Mouse (Mus musculus): ENCODE results near the gene Rasal2. TPM values are rescaled to one million over a fixed set of nuclear protein-coding genes. Genes with fewer than 3 reads are reported as not detected.
A peak's percentile ranks its signal among the peaks of the same experiment; 100 is the strongest.

Gene Rasal2
- polyA plus RNA-seq, 1 experiment from 2014 or later, result 9.1 TPM

DNA sequence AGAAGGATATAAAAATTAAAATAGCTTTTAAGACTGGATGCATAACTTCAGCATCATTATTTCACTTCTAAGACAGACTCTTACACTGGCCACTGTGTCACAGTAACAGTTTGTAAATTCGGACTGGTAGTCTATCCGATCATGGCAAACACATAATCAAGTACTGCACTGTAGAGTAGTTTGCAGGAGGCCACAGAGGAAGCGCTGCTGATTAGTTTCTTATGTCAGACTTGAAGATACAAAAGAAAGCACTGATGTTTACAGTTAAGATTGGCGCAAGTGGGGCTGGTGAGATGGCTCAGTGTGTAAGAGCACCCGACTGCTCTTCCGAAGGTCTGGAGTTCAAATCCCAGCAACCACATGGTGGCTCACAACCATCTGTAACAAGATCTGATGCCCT lies 187.4 kb downstream of the Rasal2 start:
- Histone ChIP-seq H3K4me1 (no peaks in the 10 kb centered on the region), H3K9me3 (no peaks in the 10 kb centered on the region), H3K4me3 (replicated peaks) (no peak overlapping the region), H3K4me2 (no peak overlapping the region), H3K27me3 (replicated peaks) (no peaks in the 10 kb centered on the region), H3K36me3 (no peaks in the 10 kb centered on the region), H3K9ac (no peak overlapping the region), H3K27ac (no peak overlapping the region)
- WGBS, result 90% methylated on average over 6 of the region's 6 CpGs
- ATAC-seq (ENCODE audit: insufficient read depth, low FRiP score, low read depth), result no peak

DNA sequence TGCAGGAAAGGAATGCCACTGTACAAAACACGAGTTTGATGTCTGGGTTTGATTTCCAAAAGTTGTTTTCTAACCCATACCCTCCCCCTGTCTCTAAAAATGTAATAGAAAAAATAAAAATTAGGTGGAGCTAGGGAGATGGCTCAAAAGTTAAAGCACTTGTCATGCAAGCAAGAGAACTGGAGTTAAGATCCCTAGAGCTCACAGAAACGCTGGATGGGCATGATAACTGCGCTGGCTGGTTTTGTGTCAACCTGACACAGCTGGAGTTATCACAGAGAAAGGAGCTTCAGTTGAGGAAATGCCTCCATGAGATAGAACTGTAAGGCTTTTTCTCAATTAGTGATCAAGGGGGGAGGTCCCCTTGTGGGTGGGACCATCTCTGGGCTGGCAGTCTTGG lies 191.5 kb downstream of the Rasal2 start:
- H3K9me3 ChIP-seq, result no peaks in the 10 kb centered on the region
- no peak overlapping the region for H3K27ac ChIP-seq
- no peaks in the 10 kb centered on the region for H3K36me3 ChIP-seq
- H3K9ac ChIP-seq, result no peak overlapping the region
- no peaks in the 10 kb centered on the region for H3K4me1 ChIP-seq
- ATAC-seq (ENCODE audit: insufficient read depth, low FRiP score, low read depth), result no peak
- H3K4me2 ChIP-seq, result no peak overlapping the region
- no peaks in the 10 kb centered on the region for H3K27me3 ChIP-seq (replicated peaks)
- no peak overlapping the region for H3K4me3 ChIP-seq (replicated peaks)
- WGBS, result 84% methylated on average over 3 of the region's 3 CpGs

DNA sequence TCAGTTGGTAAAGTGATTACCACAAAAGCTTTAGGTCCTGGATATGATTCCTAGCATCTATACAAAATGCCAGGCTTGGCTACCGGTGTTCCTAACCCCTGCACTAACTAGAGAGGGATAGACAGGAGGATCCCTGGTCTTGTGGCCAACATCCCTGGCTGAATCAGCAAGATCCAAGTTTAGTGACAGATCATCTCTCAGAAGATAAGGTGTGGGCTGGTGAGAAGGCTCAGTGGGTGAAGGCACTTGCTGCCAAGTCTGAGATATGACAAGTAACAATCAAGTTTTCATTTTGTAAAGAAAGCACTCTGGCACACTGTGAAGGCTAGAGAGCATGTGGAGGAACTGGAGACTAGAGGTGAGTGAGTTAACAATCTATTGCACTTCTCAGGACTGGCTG lies 191.9 kb downstream of the Rasal2 start:
- 100% methylated on average over 1 of the region's 1 CpGs for WGBS
- H3K9me3 ChIP-seq, result no peaks in the 10 kb centered on the region
- no peaks in the 10 kb centered on the region for H3K36me3 ChIP-seq
- no peaks in the 10 kb centered on the region for H3K4me1 ChIP-seq
- no peak overlapping the region for H3K9ac ChIP-seq
- no peak overlapping the region for H3K4me3 ChIP-seq (replicated peaks)
- ATAC-seq (ENCODE audit: insufficient read depth, low FRiP score, low read depth), result no peak
- H3K27ac ChIP-seq, result no peak overlapping the region
- H3K27me3 ChIP-seq (replicated peaks), result no peaks in the 10 kb centered on the region
- no peak overlapping the region for H3K4me2 ChIP-seq

DNA sequence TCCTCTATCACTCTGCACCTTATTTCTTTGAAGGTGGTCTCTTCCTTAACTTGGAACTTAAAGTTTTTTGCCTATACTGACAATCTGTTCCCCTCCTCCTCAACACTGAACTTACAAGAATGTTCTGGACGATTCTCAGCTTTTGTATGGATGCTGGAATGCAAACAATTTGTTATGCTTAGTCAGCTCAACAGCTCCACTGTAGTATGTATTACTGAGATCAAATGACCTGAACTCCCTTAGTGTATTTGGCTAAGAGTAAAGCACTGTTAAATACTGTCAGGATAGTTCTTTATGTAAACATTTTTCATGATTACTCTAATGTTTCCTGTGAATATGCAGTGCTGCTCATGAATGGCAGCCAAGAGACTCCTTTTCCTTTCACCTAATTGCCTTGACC lies 203.6 kb downstream of the Rasal2 start:
- no peaks in the 10 kb centered on the region for H3K36me3 ChIP-seq
- H3K9ac ChIP-seq, result no peak overlapping the region
- 0 out of 2 replicates have a peak, but pooled peaks cover 7% of the 10 kb centered on the region for H3K4me1 ChIP-seq
- H3K4me2 ChIP-seq, result no peak overlapping the region
- no peak for ATAC-seq (ENCODE audit: insufficient read depth, low FRiP score, low read depth)
- WGBS, result 3% methylated on average over 1 of the region's 1 CpGs
- no peak overlapping the region for H3K4me3 ChIP-seq (replicated peaks)
- H3K27me3 ChIP-seq (replicated peaks), result no peaks in the 10 kb centered on the region
- H3K9me3 ChIP-seq, result no peaks in the 10 kb centered on the region; the same call in 1 of the 2 replicates
- no peak overlapping the region for H3K27ac ChIP-seq

DNA sequence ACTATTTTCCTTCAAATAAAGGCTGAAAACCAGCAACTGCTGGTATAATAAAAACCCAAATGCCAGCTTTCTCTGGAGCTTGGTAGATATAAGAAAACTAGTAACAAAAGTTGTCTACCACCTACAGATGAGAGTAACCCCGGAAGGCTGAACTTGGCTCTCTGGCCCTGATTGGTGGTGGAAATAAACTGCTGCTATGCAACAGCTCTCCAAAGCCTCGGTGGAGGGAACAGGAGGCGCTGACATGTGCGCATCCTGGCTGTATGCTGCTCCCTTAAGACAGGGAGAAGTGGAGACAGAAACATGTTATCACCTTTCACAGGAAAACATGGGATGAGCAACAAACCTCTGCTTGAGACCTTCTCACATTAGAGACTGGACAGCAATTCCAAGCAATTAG lies 206.7 kb downstream of the Rasal2 start:
- Histone ChIP-seq H3K27ac (no peak overlapping the region), H3K27me3 (replicated peaks) (no peaks in the 10 kb centered on the region), H3K36me3 (no peaks in the 10 kb centered on the region), H3K9ac (no peak overlapping the region), H3K4me3 (replicated peaks) (no peak overlapping the region), H3K9me3 (no peaks in the 10 kb centered on the region), H3K4me2 (no peak overlapping the region), H3K4me1 (0 out of 2 replicates have a peak, but pooled peaks cover 7% of the 10 kb centered on the region)
- no peak for ATAC-seq (ENCODE audit: insufficient read depth, low FRiP score, low read depth)
- 81% methylated on average over 4 of the region's 4 CpGs for WGBS

DNA sequence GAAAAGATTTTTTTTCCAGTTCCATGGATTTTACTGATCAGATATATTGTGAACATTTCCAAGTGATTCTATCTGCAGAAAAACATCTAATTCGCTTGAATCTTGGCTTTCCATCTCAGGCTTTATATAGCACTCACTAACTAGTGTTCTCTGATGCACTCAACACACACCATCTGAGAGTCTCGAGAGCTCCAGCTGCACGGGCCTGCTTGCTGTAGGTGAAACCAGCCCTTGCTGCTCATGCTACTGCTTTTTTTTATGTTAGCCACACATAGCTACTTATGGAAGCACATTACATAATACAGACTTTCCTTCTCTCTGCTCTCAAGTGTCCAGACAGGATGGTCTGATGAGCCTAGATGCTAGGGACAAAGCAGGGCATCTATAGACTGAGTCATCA lies 229.4 kb downstream of the Rasal2 start:
- Histone ChIP-seq H3K4me3 (replicated peaks) (no peak overlapping the region), H3K9me3 (no peaks in the 10 kb centered on the region), H3K4me1 (no peaks in the 10 kb centered on the region), H3K27ac (no peak overlapping the region), H3K27me3 (replicated peaks) (no peaks in the 10 kb centered on the region), H3K36me3 (no peaks in the 10 kb centered on the region), H3K9ac (no peak overlapping the region), H3K4me2 (no peak overlapping the region)
- no peak for ATAC-seq (ENCODE audit: insufficient read depth, low FRiP score, low read depth)
- WGBS, result 66% methylated on average over 3 of the region's 3 CpGs

DNA sequence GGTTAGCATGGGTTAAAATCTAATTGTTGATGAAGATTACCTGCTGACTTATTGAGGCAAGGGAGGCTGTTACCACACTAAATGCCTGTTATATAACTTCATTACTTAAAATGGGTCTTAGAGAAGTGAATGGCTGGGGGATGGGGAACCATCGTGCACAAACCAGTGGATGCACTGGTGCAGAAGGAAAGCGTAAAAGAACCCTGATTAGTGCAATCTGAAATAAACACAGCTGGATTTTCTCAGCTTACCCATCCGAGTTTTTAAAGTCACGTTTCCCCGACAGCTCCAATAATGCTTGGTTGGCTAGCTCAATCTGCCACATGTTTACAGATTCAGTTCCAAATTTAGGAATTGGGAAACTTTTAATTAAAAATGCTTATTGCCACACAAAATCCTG lies 230.0 kb downstream of the Rasal2 start:
- Histone ChIP-seq H3K4me3 (replicated peaks) (no peak overlapping the region), H3K9me3 (no peaks in the 10 kb centered on the region), H3K4me2 (no peak overlapping the region), H3K27ac (no peak overlapping the region), H3K36me3 (no peaks in the 10 kb centered on the region), H3K4me1 (no peaks in the 10 kb centered on the region), H3K9ac (no peak overlapping the region), H3K27me3 (replicated peaks) (no peaks in the 10 kb centered on the region)
- 42% methylated on average over 5 of the region's 5 CpGs for WGBS
- ATAC-seq (ENCODE audit: insufficient read depth, low FRiP score, low read depth), result no peak

DNA sequence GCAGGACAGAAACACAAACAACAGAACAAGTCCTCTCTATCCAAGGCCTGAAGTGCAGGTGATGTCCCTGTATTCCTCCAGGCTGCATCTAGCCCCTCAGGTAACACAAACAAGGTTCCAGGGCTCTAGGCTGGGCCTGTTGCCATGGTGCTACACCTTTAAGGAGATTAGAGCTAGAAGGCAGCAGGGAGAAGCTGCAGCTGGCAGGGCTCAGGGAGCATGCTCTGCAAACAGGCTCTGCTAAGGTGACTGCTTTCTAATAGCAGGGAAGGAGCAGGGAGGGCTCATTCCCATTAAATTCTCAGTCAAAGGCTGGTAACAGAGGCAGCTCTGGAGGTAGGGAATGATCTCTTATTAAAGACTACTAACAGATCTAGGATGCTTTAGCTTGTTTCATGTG lies 231.3 kb downstream of the Rasal2 start:
- Histone ChIP-seq H3K36me3 (no peaks in the 10 kb centered on the region), H3K4me2 (no peak overlapping the region), H3K27ac (no peak overlapping the region), H3K9me3 (no peaks in the 10 kb centered on the region), H3K4me3 (replicated peaks) (no peak overlapping the region), H3K4me1 (no peaks in the 10 kb centered on the region), H3K27me3 (replicated peaks) (no peaks in the 10 kb centered on the region), H3K9ac (no peak overlapping the region)
- peak; percentile 39; the same call in 1 of the 2 replicates for ATAC-seq (ENCODE audit: insufficient read depth, low FRiP score, low read depth)

DNA sequence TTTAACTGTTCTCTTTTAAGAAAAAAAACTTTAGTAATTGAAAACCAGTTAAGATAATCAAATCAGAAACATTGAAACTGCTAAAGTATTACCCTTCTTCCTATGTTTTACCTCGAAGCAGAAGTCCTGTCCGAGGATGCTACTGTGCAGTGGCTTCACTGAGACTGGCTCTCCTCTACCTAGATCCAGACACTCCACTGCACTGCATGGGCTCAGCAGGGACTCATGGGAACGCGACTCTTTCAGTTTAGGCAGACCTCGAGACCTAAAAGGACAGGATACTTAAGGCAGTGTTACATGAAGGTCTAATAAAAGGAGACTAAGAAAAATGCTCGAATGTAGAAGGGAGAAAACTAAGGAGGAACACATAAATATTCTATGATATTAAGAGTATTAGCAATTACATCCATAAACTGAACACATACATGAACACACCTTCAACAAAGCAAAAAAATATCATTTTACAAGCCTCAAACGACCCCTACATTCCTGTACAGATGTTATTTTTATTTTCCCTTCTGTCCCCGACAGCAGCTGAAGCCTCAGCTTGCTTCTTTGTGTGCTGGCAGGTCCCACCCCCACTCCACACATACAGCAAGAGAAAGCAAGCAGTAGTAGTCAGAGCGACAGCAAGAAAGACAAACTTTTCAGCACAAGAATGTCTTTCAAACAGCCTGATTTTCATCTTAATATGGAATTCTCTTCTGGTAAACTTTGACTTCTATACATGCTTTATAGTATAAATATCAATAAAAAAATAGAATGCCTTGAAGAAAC lies 233.2 kb downstream of the Rasal2 start:
- H3K4me3 ChIP-seq (replicated peaks), result no peak overlapping the region
- 49% methylated on average over 9 of the region's 9 CpGs for WGBS
- ATAC-seq (ENCODE audit: insufficient read depth, low FRiP score, low read depth), result no peak
- H3K36me3 ChIP-seq, result no peaks in the 10 kb centered on the region
- H3K9ac ChIP-seq, result no peak overlapping the region
- H3K9me3 ChIP-seq, result no peaks in the 10 kb centered on the region
- H3K27ac ChIP-seq, result no peak overlapping the region
- no peaks in the 10 kb centered on the region for H3K4me1 ChIP-seq
- no peaks in the 10 kb centered on the region for H3K27me3 ChIP-seq (replicated peaks)
- H3K4me2 ChIP-seq, result no peak overlapping the region

DNA sequence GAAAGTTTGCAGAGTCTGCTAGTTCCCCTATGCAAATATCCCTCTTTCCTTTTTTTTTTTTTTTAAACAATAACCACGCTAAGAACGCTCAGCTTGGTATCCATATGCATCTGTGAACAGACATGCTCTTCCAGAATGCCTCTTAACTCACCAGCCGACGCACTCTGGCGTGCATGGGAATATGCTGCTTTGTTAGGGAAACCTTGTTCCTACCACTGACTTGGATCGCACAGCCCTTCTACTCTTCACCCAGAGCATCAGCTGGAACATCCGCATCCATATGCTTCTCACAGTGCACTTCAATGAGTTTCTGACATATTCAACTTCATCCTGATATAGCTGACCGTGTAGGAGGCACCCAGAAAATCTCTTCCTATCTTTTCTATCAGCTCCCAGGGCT lies 243.1 kb downstream of the Rasal2 start:
- Histone ChIP-seq H3K4me3 (replicated peaks) (no peak overlapping the region), H3K27me3 (replicated peaks) (no peaks in the 10 kb centered on the region), H3K27ac (no peak overlapping the region), H3K36me3 (no peaks in the 10 kb centered on the region), H3K9me3 (no peaks in the 10 kb centered on the region), H3K4me1 (no peaks in the 10 kb centered on the region), H3K9ac (no peak overlapping the region), H3K4me2 (no peak overlapping the region)
- WGBS, result 88% methylated on average over 8 of the region's 8 CpGs
- no peak for ATAC-seq (ENCODE audit: insufficient read depth, low FRiP score, low read depth)

DNA sequence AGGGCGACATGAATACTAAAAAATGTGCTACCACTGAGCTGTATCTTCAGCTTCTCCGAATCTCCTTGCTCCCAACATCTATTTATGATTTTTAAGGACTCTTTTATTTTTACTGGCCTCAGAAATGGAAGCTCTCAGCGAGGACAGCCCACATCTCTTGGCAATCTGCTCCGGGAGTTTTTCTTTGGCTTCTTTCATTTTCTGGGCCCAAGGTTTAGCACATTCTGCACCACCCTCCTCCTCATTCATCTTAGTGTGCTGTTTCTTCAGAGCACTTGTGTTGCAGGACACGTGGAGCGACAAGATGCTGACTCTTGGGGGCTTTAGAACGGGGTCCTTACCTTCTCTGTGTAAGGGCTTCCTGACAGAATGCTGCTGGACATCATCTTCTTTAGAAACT lies 243.5 kb downstream of the Rasal2 start:
- Histone ChIP-seq H3K4me2 (no peak overlapping the region), H3K27me3 (replicated peaks) (no peaks in the 10 kb centered on the region), H3K9ac (no peak overlapping the region), H3K9me3 (no peaks in the 10 kb centered on the region), H3K4me1 (no peaks in the 10 kb centered on the region), H3K36me3 (no peaks in the 10 kb centered on the region), H3K27ac (no peak overlapping the region), H3K4me3 (replicated peaks) (no peak overlapping the region)
- 87% methylated on average over 7 of the region's 7 CpGs for WGBS
- no peak for ATAC-seq (ENCODE audit: insufficient read depth, low FRiP score, low read depth)

DNA sequence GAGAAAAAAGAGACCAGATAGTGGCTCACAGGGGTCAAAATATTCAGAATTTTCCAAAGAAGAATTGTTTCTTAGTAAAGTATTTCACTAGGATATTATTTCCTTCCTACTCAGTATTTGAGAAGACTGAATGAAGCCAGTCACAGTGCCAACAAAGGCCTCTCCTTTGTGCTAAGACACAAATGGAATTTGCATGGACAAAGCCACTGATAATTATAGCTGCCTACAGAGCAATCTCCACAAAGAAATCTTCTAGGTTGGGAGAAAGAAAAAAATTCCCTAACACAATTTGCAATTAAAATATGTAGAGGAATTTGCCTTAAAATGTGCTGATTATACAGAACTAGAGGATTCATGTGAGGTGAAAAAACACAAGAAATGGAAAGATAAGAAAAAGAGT lies 258.6 kb downstream of the Rasal2 start:
- no peak for ATAC-seq (ENCODE audit: insufficient read depth, low FRiP score, low read depth)
- no peak overlapping the region for H3K27ac ChIP-seq

DNA sequence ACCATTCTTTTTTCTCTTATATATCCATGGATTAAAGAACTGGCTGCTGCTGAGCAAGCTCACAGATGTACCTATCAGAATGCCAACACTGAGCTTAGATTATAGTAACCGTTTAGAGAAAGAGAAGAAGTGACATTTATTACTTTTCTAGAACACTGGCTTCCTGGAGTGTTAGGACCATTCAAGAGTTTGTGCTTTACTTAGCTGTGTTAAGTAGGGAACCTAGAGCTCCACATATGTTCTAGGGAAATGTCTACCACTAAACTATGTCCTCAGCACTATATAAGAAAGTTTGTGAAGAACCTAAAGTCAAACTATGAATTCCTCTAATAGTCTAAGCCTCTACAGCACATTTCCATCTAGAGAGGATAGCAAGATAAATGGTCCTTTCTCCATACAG lies 262.3 kb downstream of the Rasal2 start:
- H3K9ac ChIP-seq, result no peak overlapping the region
- no peaks in the 10 kb centered on the region for H3K27me3 ChIP-seq (replicated peaks)
- H3K9me3 ChIP-seq, result no peaks in the 10 kb centered on the region
- H3K36me3 ChIP-seq, result no peaks in the 10 kb centered on the region
- no peak overlapping the region for H3K27ac ChIP-seq
- no peak overlapping the region for H3K4me2 ChIP-seq
- H3K4me1 ChIP-seq, result no peaks in the 10 kb centered on the region
- no peak overlapping the region for H3K4me3 ChIP-seq (replicated peaks)
- WGBS, result 80% methylated on average over 1 of the region's 1 CpGs
- ATAC-seq (ENCODE audit: insufficient read depth, low FRiP score, low read depth), result no peak

More for the DNA sequence above, 258.6 kb downstream of the Rasal2 start:
- no peak overlapping the region for H3K4me2 ChIP-seq
- no peak overlapping the region for H3K4me3 ChIP-seq (replicated peaks)
- H3K4me1 ChIP-seq, result no peaks in the 10 kb centered on the region
- H3K9me3 ChIP-seq, result no peaks in the 10 kb centered on the region
- H3K27me3 ChIP-seq (replicated peaks), result no peaks in the 10 kb centered on the region
- no peak overlapping the region for H3K9ac ChIP-seq
- no peaks in the 10 kb centered on the region for H3K36me3 ChIP-seq

Measured in stomach, embryonic 15.5 days (tissue).